Mouse (Mus musculus): ENCODE measurements around the gene Tollip.
A peak's percentile ranks its signal among the peaks of the same experiment; 100 is the strongest.
"Not testable (repeated sequence)": the region's sequence is repeated elsewhere in the genome, so short reads cannot be mapped to it uniquely, and the experiment has no call there.

The Tollip gene

DNA sequence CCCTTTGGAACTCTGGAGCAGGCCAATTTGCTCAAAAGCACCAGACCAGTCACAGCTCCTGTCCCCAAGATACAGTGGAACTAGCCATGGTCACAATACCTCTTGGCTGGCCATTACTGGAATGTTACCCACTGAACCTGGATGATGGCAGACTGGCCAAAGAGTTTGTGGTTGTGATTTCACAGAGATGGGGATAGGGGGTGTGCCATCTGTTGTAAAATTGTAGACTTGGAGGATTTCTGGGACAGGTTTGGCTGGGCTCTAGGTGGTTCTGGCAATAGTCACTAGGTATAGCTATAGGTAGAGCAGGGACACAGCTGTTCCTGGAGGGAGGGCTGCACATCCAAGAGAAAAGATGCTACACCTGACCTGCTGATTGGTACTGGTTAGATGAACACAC, 29.2 kb upstream of the Tollip start:
- peaks cover 68% of the 10 kb centered on the region for H3K27me3 ChIP-seq (ENCODE audit: insufficient read depth, low read length)
- H3K36me3 ChIP-seq (ENCODE audit: insufficient read depth, low read length): no peaks in the 10 kb centered on the region
- no peaks in the 10 kb centered on the region for H3K9me3 ChIP-seq (ENCODE audit: low read length)
- TF ChIP-seq CTCF (conservative IDR thresholded peaks at IDR 0.05; ENCODE audit: low read length) (no peak), NANOG (IDR thresholded peaks at IDR 0.05; ENCODE audit: borderline replicate concordance, low read length) (no peak), POU5F1 (IDR thresholded peaks at IDR 0.05; ENCODE audit: borderline replicate concordance, low read length) (no peak)
- peaks cover 18% of the 10 kb centered on the region for H3K4me1 ChIP-seq (replicated peaks; ENCODE audit: low read depth, low read length)
- H3K4me3 ChIP-seq (replicated peaks; ENCODE audit: low read length): no peak overlapping the region

DNA sequence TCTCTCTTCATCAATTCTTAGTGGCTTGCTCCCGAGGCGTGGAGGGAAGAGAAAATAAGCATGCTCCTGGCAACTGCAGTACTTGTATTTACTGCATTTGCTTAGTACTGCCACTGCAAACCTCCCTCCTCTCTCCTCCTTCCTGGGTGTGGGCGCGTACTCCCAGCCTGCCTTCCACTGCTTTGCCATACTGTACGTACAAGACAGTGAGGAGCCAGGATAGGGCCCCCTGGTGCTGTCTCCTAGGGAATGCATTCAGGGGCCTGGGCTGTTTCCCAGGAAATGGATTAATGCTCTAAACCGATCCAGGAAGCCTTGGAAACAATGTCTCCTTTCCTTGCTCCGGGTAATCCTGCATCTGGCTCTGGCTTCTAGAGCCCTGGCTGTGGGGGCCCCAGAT, 27.6 kb upstream of the Tollip start:
- H3K27me3 ChIP-seq (ENCODE audit: insufficient read depth, low read length): peaks cover 52% of the 10 kb centered on the region
- no peak overlapping the region for H3K4me3 ChIP-seq (replicated peaks; ENCODE audit: low read length)
- no peaks in the 10 kb centered on the region for H3K36me3 ChIP-seq (ENCODE audit: insufficient read depth, low read length)
- no peak for TF ChIP-seq POU5F1 (IDR thresholded peaks at IDR 0.05; ENCODE audit: borderline replicate concordance, low read length)
- no peak for TF ChIP-seq NANOG (IDR thresholded peaks at IDR 0.05; ENCODE audit: borderline replicate concordance, low read length)
- no peak for TF ChIP-seq CTCF (conservative IDR thresholded peaks at IDR 0.05; ENCODE audit: low read length)
- H3K9me3 ChIP-seq (ENCODE audit: low read length): no peaks in the 10 kb centered on the region
- peaks cover 17% of the 10 kb centered on the region for H3K4me1 ChIP-seq (replicated peaks; ENCODE audit: low read depth, low read length)

DNA sequence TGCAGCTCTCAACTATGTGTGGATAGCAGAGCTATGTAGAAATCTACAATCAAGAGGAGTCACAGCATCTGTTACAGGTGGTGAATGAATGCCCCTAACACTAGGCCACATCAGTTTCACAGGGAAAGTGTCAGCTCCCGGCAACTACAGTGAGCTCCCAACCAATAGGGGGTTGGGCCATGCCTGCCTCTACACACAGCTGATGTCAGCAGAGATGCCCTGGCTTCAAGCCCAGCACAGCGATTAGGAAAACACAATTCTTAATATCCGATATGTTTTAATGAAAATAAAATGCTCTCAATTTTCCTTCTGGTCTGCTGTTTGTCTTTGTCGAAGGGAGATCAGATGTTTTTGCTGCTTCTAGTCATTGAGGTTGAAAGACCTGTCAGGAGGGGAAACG, 25.1 kb upstream of the Tollip start:
- peaks cover 44% of the 10 kb centered on the region for H3K27me3 ChIP-seq (ENCODE audit: insufficient read depth, low read length)
- H3K4me1 ChIP-seq (replicated peaks; ENCODE audit: low read depth, low read length): peaks cover 5% of the 10 kb centered on the region
- H3K36me3 ChIP-seq (ENCODE audit: insufficient read depth, low read length): no peaks in the 10 kb centered on the region
- no peaks in the 10 kb centered on the region for H3K9me3 ChIP-seq (ENCODE audit: low read length)
- no peak for TF ChIP-seq NANOG (IDR thresholded peaks at IDR 0.05; ENCODE audit: borderline replicate concordance, low read length)
- no peak for TF ChIP-seq CTCF (conservative IDR thresholded peaks at IDR 0.05; ENCODE audit: low read length)
- no peak for TF ChIP-seq POU5F1 (IDR thresholded peaks at IDR 0.05; ENCODE audit: borderline replicate concordance, low read length)
- no peak overlapping the region for H3K4me3 ChIP-seq (replicated peaks; ENCODE audit: low read length)

DNA sequence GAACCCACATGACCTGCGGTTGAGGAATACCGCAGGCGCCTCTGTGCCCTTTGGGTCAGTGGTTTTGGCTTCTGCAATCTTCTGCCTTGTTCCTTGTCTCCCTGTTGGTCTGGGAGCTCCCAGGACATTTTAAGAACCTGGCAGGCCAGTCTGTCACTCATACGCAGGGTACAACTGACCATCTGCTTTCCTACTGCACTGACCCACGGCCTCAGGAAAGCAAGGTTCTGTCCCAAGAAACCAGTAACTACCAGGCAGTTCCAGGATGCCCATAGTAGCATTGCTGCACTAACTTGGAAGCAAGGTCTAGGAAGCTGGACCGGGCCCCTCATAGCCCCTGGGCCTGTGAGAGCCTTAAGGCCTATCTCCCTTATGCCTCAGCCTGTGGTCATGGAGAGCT, 16.6 kb upstream of the Tollip start:
- no peak overlapping the region for H3K4me3 ChIP-seq (replicated peaks; ENCODE audit: low read length)
- H3K27me3 ChIP-seq (ENCODE audit: insufficient read depth, low read length): peaks cover 18% of the 10 kb centered on the region
- H3K4me1 ChIP-seq (replicated peaks; ENCODE audit: low read depth, low read length): no peaks in the 10 kb centered on the region
- TF ChIP-seq POU5F1 (IDR thresholded peaks at IDR 0.05; ENCODE audit: borderline replicate concordance, low read length): no peak
- no peaks in the 10 kb centered on the region for H3K36me3 ChIP-seq (ENCODE audit: insufficient read depth, low read length)
- no peaks in the 10 kb centered on the region for H3K9me3 ChIP-seq (ENCODE audit: low read length)

DNA sequence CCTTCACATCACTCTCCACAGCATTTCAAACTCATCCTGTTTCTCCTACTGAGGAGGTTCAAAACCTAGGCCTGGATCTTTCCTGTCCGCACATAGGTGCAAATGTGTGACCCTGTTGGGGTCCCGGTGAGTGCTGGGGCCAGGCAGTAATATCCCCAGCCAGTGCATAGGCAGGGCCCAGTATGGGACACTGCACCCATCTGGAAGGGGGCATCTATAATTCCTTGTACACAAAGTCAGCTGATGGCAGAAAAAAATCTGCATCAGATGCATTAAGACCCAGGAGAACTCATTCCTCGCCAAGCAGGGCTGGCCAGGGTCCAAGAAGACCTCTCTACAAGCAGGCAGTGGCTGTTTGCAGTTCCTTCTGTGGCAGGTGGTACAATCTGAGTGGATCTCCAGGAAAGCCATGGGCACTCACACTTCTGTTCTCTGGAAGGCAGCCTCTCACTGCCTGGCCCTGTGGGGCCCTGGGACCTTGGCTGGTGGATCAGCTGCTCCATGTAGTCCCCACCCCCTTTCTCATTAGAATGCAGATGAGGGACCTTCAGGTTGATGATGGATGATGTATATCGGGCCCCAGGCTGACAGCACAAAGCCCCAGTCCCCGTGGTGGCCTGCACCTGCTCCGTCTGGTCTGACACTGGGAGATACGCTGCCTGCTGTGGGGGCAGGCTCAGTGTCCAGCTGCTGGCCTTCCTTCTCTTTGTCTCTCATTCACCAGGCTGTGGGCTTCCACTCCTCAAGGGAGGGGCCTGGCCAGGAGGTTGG, 16.0 kb upstream of the Tollip start:
- Histone ChIP-seq H3K9me3 (ENCODE audit: low read length) (no peaks in the 10 kb centered on the region), H3K4me1 (replicated peaks; ENCODE audit: low read depth, low read length) (no peaks in the 10 kb centered on the region), H3K4me3 (replicated peaks; ENCODE audit: low read length) (no peak overlapping the region), H3K36me3 (ENCODE audit: insufficient read depth, low read length) (no peaks in the 10 kb centered on the region), H3K27me3 (ENCODE audit: insufficient read depth, low read length) (peaks cover 15% of the 10 kb centered on the region)
- TF ChIP-seq NANOG (IDR thresholded peaks at IDR 0.05; ENCODE audit: borderline replicate concordance, low read length) (no peak), POU5F1 (IDR thresholded peaks at IDR 0.05; ENCODE audit: borderline replicate concordance, low read length) (no peak), CTCF (conservative IDR thresholded peaks at IDR 0.05; ENCODE audit: low read length) (no peak)

DNA sequence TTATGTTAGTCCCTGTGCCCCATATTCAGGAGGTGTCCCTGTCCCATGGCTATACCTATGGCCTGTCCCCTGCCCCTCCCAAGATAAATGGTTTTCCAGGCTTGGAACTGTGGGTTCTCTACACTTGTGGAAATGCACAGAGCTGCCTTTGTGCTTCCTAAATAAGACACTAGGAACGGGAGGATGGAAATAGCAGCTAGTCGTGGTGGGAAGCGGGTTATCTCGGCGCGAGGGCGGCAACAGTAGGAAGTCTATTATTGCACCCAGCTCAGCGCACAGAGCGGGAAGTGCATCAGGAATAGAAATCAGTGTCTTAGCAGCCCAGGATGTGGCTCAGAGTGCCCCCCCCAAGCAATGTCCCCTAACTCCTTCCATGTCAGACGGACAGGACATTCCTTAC, 10.3 kb upstream of the Tollip start:
- Histone ChIP-seq H3K4me3 (replicated peaks; ENCODE audit: low read length) (no peak overlapping the region), H3K4me1 (replicated peaks; ENCODE audit: low read depth, low read length) (no peaks in the 10 kb centered on the region), H3K27me3 (ENCODE audit: insufficient read depth, low read length) (peaks cover 3% of the 10 kb centered on the region; the same call in 1 of the 2 replicates), H3K36me3 (ENCODE audit: insufficient read depth, low read length) (no peaks in the 10 kb centered on the region), H3K9me3 (ENCODE audit: low read length) (no peaks in the 10 kb centered on the region)
- TF ChIP-seq NANOG (IDR thresholded peaks at IDR 0.05; ENCODE audit: borderline replicate concordance, low read length) (no peak), CTCF (conservative IDR thresholded peaks at IDR 0.05; ENCODE audit: low read length) (no peak), POU5F1 (IDR thresholded peaks at IDR 0.05; ENCODE audit: borderline replicate concordance, low read length) (no peak)

DNA sequence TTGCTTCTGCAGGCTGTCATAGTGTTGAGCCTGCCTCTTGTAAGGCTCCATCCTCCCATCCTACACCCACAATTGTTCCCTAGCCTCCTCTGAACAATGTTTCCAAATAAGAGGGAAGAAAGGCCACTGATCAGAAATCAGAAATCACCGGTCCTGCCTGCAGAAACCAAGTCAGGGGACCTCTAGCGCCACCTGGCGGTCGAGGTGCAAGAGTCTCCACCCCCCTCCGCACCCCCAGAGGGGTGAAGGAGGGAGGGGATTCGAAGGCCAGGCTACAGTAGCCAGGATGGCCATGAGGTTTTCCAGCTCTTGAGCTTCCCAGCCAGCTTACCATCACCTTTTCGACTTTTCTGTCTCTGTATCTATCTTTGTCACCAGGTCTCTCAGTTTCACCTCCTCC, 6.6 kb upstream of the Tollip start:
- TF ChIP-seq NANOG (IDR thresholded peaks at IDR 0.05; ENCODE audit: borderline replicate concordance, low read length) (no peak), CTCF (conservative IDR thresholded peaks at IDR 0.05; ENCODE audit: low read length) (peak; percentile 94)
- Histone ChIP-seq H3K27me3 (ENCODE audit: insufficient read depth, low read length) (peaks cover 3% of the 10 kb centered on the region; the same call in 1 of the 2 replicates), H3K4me3 (replicated peaks; ENCODE audit: low read length) (no peak overlapping the region), H3K36me3 (ENCODE audit: insufficient read depth, low read length) (no peaks in the 10 kb centered on the region), H3K4me1 (replicated peaks; ENCODE audit: low read depth, low read length) (no peaks in the 10 kb centered on the region), H3K9me3 (ENCODE audit: low read length) (no peaks in the 10 kb centered on the region)

DNA sequence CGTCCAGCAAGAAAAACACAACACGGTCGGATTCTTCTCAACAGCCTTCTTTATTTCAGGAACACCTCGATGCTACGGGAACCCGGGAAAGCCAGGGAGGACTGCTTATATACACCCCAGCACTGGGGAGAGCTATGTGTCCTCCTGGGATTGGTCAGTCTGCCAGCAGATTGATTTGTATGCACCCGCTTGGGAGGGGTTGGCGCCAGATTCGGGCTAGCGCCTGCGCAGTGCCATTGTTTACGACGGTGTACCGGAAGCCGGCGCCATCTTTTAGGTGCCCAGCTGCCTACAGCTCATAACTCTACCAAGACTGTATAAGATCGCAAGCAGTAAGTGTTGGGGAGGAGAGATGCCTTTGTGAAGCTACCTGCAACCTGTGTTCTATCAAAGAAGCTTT, 5.8 kb upstream of the Tollip start:
- not testable (repeated sequence) for H3K27me3 ChIP-seq (ENCODE audit: insufficient read depth, low read length); H3K36me3 ChIP-seq (ENCODE audit: insufficient read depth, low read length); H3K4me3 ChIP-seq (replicated peaks; ENCODE audit: low read length); H3K4me1 ChIP-seq (replicated peaks; ENCODE audit: low read depth, low read length); H3K9me3 ChIP-seq (ENCODE audit: low read length)

DNA sequence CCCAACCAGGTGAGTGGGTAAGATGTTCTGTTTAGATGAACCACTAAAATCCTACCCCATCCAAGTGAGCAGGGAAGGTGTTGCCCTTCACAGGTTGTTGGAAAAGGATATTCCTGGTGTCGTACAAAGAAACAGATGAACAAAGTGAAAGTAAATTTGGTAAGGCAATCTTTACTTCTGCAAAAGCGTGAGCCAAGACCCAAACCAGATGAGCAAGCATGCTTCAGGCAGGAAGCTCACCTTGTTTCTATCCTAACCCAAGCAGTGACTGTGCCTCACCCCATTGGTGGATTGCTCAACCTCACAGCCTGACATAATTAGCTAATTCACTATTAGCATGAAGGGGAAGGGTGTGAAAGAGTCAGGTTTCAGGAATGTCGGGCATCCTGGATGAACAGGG, 7.0 kb downstream of the Tollip start:
- Histone ChIP-seq H3K9me3 (ENCODE audit: low read length) (no peaks in the 10 kb centered on the region), H3K36me3 (ENCODE audit: insufficient read depth, low read length) (no peaks in the 10 kb centered on the region), H3K27me3 (ENCODE audit: insufficient read depth, low read length) (peaks cover 15% of the 10 kb centered on the region; the same call in 1 of the 2 replicates), H3K4me1 (replicated peaks; ENCODE audit: low read depth, low read length) (no peaks in the 10 kb centered on the region), H3K4me3 (replicated peaks; ENCODE audit: low read length) (no peak overlapping the region)
- TF ChIP-seq CTCF (conservative IDR thresholded peaks at IDR 0.05; ENCODE audit: low read length) (no peak), POU5F1 (IDR thresholded peaks at IDR 0.05; ENCODE audit: borderline replicate concordance, low read length) (no peak), NANOG (IDR thresholded peaks at IDR 0.05; ENCODE audit: borderline replicate concordance, low read length) (no peak)
